Mouse (Mus musculus) embryonic fibroblast, embryonic 13.5 days (primary cell): ENCODE measurements around the gene Il9r. TPM values are rescaled to one million over a fixed set of nuclear protein-coding genes. Genes with fewer than 3 reads are reported as not detected.

ENCODE experiments used
- H3K27ac ChIP-seq: 2 replicates; pipeline ENCODE4 v1.5.1; 2012; ENCODE audit warnings: low read length, control low read depth, inconsistent platforms; ENCODE audit not compliant: insufficient read depth
- H3K4me1 ChIP-seq: 2 replicates; pipeline ENCODE4 v1.6.1; 2011; ENCODE audit warnings: low read length; ENCODE audit not compliant: control insufficient read depth, insufficient read depth
- H3K4me3 ChIP-seq: 2 replicates; pipeline ENCODE4 v1.5.1; 2011; ENCODE audit warnings: mild to moderate bottlenecking, control low read depth, low read length; ENCODE audit not compliant: insufficient read depth
- CTCF ChIP-seq: IDR thresholded peaks from 2 replicates; pipeline ENCODE4 v1.5.1; 2011; ENCODE audit warnings: mild to moderate bottlenecking, control low read depth, low read length, moderate library complexity, borderline replicate concordance; ENCODE audit not compliant: insufficient read depth
- POLR2A ChIP-seq: IDR thresholded peaks from 2 replicates; pipeline ENCODE4 v1.6.1; 2011; ENCODE audit warnings: low read depth, mild to moderate bottlenecking, control low read depth, low read length, moderate library complexity
- polyA plus RNA-seq: library from polyadenylated mRNA; stranded (reverse); fragments of >200 nt; gene quantifications from 2 replicates; pipeline ENCODE4 v1.2.4, GENCODE M21; 2011; ENCODE audit warnings: low read depth; ENCODE audit not compliant: missing spikeins, insufficient read length

The Il9r gene
- polyA plus RNA-seq, 1 experiment: not detected

GRCm38 (mm10) chr11:32149605-32150004 lies 50.5 kb downstream of the Il9r start:
- no peak overlapping the region for H3K27ac ChIP-seq
- TF ChIP-seq CTCF (no peak), POLR2A (no peak)
- H3K4me3 ChIP-seq: no peak overlapping the region
- no peaks in the 10 kb centered on the region for H3K4me1 ChIP-seq

DNA sequence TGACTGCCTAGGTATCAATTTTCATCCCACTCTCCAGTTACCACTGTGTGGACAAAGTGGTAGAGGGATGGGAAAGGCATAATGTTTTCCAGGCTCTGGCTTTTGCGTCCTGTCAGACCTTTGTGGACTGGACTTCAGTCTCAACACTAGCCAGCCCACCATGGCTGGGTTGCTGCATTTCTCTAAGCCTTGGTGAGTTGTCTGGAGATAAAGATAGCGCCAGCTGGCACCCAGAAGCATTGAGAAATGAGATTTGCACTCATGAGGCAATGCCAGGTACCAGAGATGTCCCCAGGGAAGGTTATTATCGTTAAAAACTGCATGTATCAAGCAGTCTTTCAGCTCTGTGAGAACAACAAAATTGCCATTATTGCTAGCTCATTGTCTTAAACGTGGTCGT lies 57.3 kb downstream of the Il9r start:
- TF ChIP-seq POLR2A: no peak
- TF ChIP-seq CTCF: no peak
- Histone ChIP-seq H3K4me3 (no peak overlapping the region), H3K4me1 (no peaks in the 10 kb centered on the region), H3K27ac (no peak overlapping the region)

DNA sequence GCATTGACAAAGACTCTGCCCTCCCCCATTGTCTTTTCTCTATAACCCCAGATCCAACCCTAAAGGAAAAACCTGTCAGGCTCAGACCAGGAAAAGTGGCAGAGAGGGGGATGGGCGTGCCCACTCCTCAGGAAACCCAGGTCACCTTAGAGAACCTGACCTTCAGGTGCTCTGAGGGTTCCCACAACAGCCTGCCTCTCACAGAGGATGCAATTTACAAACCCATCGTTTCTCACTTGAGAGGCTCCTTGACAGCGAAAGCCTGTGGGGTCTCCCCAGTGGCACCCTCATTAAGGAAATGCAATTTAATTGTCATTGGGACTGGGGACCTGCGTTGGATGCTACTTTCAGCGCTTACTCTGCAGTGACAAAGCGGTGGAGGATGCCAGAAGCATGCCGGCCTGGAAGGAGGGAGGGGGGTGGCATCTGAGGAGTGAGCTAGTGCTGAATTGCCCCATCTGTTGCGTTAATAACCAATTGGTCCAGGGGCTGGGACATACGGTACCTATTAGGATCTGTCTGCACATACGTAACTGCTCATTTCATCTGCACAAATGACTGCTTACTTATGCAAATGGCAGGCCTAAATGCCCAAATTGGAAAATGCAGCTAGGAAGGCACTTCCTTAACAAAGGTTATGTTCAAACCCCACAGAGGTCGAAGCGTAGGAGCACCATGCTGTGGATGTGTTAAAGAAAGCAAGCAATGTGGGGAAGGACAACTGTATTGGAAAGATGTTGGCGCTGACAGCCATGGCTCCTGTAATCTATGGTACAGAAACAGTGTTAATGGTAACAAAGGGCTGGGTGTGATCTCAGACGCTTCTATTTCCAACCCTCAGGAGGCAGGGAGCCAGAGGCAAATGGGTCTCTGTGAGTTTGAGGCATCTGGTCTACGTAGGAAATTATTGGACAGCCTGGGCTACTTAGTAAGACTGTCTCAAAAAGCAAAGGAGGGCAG lies 58.2 kb downstream of the Il9r start:
- H3K4me3 ChIP-seq: no peak overlapping the region
- no peak overlapping the region for H3K27ac ChIP-seq
- no peak for TF ChIP-seq POLR2A
- TF ChIP-seq CTCF: no peak
- no peaks in the 10 kb centered on the region for H3K4me1 ChIP-seq

DNA sequence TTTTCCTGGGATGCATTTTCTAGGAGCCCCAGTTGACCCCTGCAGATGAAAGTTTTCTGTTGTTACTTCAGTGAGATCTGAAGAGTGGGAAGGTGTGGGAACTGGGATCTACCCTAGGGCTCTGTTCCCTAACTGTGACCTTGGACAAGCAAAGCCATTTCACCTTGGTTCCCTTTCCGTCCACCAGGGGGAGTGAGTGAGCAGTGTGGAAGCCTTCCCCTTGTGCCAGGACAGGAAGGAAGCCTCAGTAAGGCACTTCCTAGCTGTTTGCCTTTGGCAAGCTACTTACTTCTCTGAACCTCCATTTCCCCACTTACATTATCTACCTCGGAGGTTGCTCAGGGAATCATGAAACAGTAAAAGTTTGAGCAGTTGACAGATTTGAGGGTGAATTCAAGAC lies 59.0 kb downstream of the Il9r start:
- no peak overlapping the region for H3K27ac ChIP-seq
- H3K4me1 ChIP-seq: no peaks in the 10 kb centered on the region
- no peak for TF ChIP-seq POLR2A
- TF ChIP-seq CTCF: peak; percentile 88; the same call in 1 of the 2 replicates
- H3K4me3 ChIP-seq: no peak overlapping the region

DNA sequence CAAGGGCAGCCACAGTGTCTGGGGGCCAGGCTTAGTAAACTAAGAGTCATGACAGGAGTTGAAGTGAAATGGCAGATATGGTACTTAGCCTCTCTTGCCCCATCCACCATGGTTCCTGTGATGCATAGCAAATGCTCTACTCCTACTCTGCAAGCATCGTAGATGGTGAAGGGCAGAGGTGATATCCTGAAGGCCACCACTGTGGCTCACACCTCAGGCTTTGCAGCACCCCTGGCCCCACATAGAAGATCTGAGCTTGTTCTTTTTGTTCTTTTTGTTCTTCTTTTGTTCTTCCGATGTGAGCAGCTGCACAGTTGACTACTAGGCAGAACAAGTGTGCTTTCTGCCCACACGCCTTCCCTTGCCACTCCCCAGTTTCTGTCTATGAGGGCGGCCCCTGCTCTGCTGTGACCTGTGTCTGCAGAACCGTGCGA lies 60.5 kb downstream of the Il9r start:
- Histone ChIP-seq H3K4me1 (no peaks in the 10 kb centered on the region), H3K27ac (no peak overlapping the region), H3K4me3 (no peak overlapping the region)
- no peak for TF ChIP-seq CTCF
- TF ChIP-seq POLR2A: no peak

DNA sequence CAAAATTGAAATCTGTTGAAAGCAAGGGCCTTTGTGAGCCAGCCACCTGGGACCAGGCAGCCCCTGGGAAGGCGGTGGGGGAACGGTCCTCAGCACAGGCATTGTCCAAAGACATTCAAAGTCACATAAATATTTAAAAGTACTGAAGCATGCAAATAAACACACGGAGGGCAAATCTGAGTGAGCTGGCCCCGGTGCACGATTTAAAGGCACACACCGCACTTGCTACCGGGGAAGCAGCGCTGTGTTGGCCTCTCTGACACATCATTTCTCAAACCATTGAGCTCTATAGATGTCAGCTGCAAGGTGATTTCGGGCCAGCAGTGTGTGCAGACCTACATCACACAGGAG lies 61.5 kb downstream of the Il9r start:
- no peak overlapping the region for H3K4me3 ChIP-seq
- TF ChIP-seq POLR2A (no peak), CTCF (no peak)
- H3K4me1 ChIP-seq: peaks cover 4% of the 10 kb centered on the region; the same call in 1 of the 2 replicates
- H3K27ac ChIP-seq: no peak overlapping the region

GRCm38 (mm10) chr11:32137719-32138613 lies 62.1 kb downstream of the Il9r start:
- Histone ChIP-seq H3K27ac (no peak overlapping the region), H3K4me3 (no peak overlapping the region)
- no peak for TF ChIP-seq CTCF
- TF ChIP-seq POLR2A: no peak

More at GRCm38 (mm10) chr11:32137719-32138613, 62.1 kb downstream of the Il9r start:
- peaks cover 4% of the 10 kb centered on the region; the same call in 1 of the 2 replicates for H3K4me1 ChIP-seq

Other genes starting within 250 kb of the Il9r start
- not detected in 2 replicates for gene 4930524B15Rik, start 234.7 kb downstream of the Il9r start, polyA plus RNA-seq
- gene Nsg2, start 199.8 kb downstream of the Il9r start, polyA plus RNA-seq: 0.77 TPM in 1 of 2 replicates, not detected in the other
- gene Snrnp25, start 5.1 kb upstream of the Il9r start, polyA plus RNA-seq: 20.4 and 21.6 TPM in 2 replicates
- 45.9 and 49.1 TPM in 2 replicates for gene Rhbdf1, start 22.0 kb upstream of the Il9r start, polyA plus RNA-seq
- gene Mpg, start 26.2 kb upstream of the Il9r start, polyA plus RNA-seq: 20.7 and 21.2 TPM in 2 replicates
- 43.1 and 49.4 TPM in 2 replicates for gene Nprl3, start 67.4 kb upstream of the Il9r start, polyA plus RNA-seq
- not detected in 2 replicates for gene Hba-x, start 76.1 kb upstream of the Il9r start, polyA plus RNA-seq
- gene Hba-a1, start 83.2 kb upstream of the Il9r start, polyA plus RNA-seq: not detected in 2 replicates
- gene Hbq1b, start 86.7 kb upstream of the Il9r start, polyA plus RNA-seq: not detected in 2 replicates
- not detected in 2 replicates for gene Hba-a2, start 96.2 kb upstream of the Il9r start, polyA plus RNA-seq
- gene Hbq1a, start 99.8 kb upstream of the Il9r start, polyA plus RNA-seq: not detected in 2 replicates
- 53.6 and 58.8 TPM in 2 replicates for gene Sh3pxd2b, start 147.5 kb upstream of the Il9r start, polyA plus RNA-seq